Mouse (Mus musculus) heart, adult 2 months (tissue): Measurements from ENCODE around the gene Lmo1.

Experiments
- CTCF ChIP-seq: fragments of 200-600 bp; IDR thresholded peaks from 2 replicates; pipeline ENCODE4 v1.8.1; 2022; ENCODE audit warnings: antibody characterized with exemption, mild to moderate bottlenecking, moderate library complexity
- POLR2A ChIP-seq: fragments of 200-500 bp; IDR thresholded peaks from 2 replicates; pipeline ENCODE4 v1.6.1; 2011; ENCODE audit warnings: mild to moderate bottlenecking, low read depth, low read length, control low read depth; ENCODE audit not compliant: insufficient read depth

GRCm38 (mm10) chr7:109218977-109219271 is 43.9 kb upstream of the Lmo1 start:
- no peak for TF ChIP-seq POLR2A
- TF ChIP-seq CTCF, result no peak
